Comparison of ENCODE assay signal across 18 mouse cellular contexts in the genomic region with DNA sequence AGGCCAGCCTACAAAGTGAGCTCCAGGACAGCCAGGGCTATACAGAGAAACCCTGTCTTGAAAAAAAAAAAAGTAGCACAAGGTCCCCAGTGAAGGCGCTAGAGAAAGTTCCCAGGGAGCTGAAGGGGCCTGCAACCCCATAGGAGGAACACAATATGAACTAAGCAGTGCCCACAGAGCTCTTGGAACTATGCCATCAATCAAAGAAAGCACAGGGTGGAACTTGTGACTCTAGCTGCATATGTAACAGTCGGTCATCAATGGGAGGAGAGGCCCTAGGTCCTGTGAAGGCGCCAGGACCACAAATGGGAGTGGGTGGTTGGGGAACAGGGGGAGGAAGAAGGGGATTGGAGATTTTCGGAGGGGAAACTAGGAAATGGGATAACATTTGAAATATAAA.
"Had no signal": no experiment of that assay in that cellular context is flagged by ENCODE, and none has a peak within 500 bp of the region (broad histone marks: within the 10 kb centered on the region; RNA-seq: fewer than 3 reads in every experiment).

No protein-coding gene starts in this region.

- H3K4me3 ChIP-seq: midbrain, embryonic 10.5 days; midbrain, embryonic 12.5 days; myocyte; neural tube, embryonic 13.5 days; neural tube, embryonic 15.5 days had no signal

- H3K27me3 ChIP-seq: midbrain, embryonic 12.5 days; neural tube, embryonic 13.5 days; neural tube, embryonic 15.5 days had no signal

- ATAC-seq: midbrain, embryonic 16.5 days had no signal

- H3K9ac ChIP-seq: lung, embryonic 14.5 days; midbrain, embryonic 12.5 days; neural tube, embryonic 13.5 days; neural tube, embryonic 15.5 days had no signal

- H3K27ac ChIP-seq: midbrain, embryonic 10.5 days; midbrain, embryonic 12.5 days; neural tube, embryonic 13.5 days; neural tube, embryonic 15.5 days had no signal

- DNase-seq: lung, embryonic 14.5 days; lung, postnatal 10 days; lung, postnatal 4 days; midbrain, embryonic 14.5 days; retina, postnatal 1 day; right cerebral cortex, adult 18-20 months; right cerebral cortex, postnatal 25 days; right cerebral cortex, postnatal 4 days; spleen, adult 18-20 months; thymus, adult 18-20 months; thymus, postnatal 14 days; thymus, postnatal 36 days had no signal

- H3K9me3 ChIP-seq: midbrain, embryonic 12.5 days; neural tube, embryonic 13.5 days; neural tube, embryonic 15.5 days had no signal

- H3K4me2 ChIP-seq: lung, embryonic 14.5 days; midbrain, embryonic 12.5 days; neural tube, embryonic 13.5 days; neural tube, embryonic 15.5 days had no signal

- H3K4me1 ChIP-seq: midbrain, embryonic 10.5 days; midbrain, embryonic 12.5 days; neural tube, embryonic 13.5 days; neural tube, embryonic 15.5 days had no signal
